Mouse (Mus musculus): ENCODE measurements around the gene Lst1. TPM values are rescaled to one million over a fixed set of nuclear protein-coding genes. Genes with fewer than 3 reads are reported as not detected.

The Lst1 gene
- polyA plus RNA-seq, 1 experiment: 8.2 TPM

DNA sequence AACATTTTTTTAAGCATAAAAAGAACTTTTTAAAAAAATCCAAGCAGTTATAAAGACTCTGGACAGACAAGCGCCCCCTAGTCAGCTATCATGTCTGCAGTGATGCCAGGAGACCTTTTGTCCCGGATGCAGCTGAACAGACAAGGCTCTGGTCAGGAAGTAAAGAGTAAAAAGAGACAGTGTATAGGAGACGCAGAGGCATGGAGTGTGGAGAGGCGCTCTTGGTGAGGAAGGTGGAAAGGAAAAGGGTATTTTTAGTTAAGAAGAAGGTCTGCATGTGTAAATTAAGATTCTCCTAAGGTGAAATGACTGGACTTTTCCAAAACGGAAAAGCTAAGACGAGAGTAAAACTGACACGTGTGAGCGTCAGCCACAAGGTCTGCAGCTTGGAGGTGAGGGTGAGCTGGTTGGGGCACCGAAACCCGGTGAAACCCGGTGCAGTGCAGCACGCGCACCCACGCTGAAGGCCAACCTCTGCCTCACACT lies 38.4 kb upstream of the Lst1 start:
- DNase-seq (ENCODE audit: low read depth): no peak
- no peak for TF ChIP-seq POLR2A (IDR thresholded peaks at IDR 0.05; ENCODE audit: borderline replicate concordance, extremely low read depth, insufficient read depth, insufficient read length, poor library complexity, severe bottlenecking)
- no peak for TF ChIP-seq CTCF (IDR thresholded peaks at IDR 0.05; ENCODE audit: borderline replicate concordance, extremely low read depth, insufficient read depth, insufficient read length)

DNA sequence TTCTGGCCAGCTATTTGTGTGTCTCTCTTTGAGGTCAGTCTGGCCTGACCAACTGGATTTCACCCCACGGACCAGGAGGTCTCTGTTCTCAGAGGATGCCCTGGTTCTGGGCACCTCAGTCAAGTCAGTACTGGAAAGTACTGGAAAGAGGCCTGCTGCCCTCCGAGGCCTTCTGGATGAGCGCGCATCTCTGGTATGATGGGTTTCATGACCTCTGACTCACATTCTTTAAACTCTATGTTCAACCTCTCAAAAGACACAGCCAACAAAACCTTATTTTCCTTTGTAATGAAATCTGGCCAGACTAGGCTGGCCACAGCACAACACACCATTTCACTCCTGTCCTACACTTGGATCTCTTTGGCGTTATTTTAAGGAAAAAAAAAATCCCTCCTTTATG lies 37.2 kb upstream of the Lst1 start:
- no peak for TF ChIP-seq POLR2A (IDR thresholded peaks at IDR 0.05; ENCODE audit: borderline replicate concordance, extremely low read depth, insufficient read depth, insufficient read length, poor library complexity, severe bottlenecking)
- TF ChIP-seq CTCF (IDR thresholded peaks at IDR 0.05; ENCODE audit: borderline replicate concordance, extremely low read depth, insufficient read depth, insufficient read length): no peak
- DNase-seq (ENCODE audit: low read depth): no peak

DNA sequence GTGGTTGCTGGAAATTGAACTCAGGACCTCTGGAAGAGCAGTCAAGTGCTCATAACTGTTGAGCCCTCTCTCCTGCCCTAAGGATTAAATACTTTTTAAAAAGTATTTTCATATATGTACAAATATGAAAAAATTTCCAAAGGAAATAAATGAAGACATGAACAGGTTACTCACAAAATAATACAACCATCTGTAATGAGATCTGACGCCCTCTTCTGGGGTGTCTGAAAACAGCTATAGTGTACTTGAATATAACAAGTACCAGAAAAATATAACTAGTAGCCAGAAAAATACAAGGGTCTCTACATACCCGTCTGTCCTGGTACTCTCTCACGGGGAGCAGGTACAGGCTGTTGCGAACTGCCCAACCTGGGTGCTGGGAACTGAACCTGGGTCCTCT lies 36.4 kb upstream of the Lst1 start:
- DNase-seq (ENCODE audit: low read depth): no peak
- TF ChIP-seq CTCF (IDR thresholded peaks at IDR 0.05; ENCODE audit: borderline replicate concordance, extremely low read depth, insufficient read depth, insufficient read length): no peak
- no peak for TF ChIP-seq POLR2A (IDR thresholded peaks at IDR 0.05; ENCODE audit: borderline replicate concordance, extremely low read depth, insufficient read depth, insufficient read length, poor library complexity, severe bottlenecking)

DNA sequence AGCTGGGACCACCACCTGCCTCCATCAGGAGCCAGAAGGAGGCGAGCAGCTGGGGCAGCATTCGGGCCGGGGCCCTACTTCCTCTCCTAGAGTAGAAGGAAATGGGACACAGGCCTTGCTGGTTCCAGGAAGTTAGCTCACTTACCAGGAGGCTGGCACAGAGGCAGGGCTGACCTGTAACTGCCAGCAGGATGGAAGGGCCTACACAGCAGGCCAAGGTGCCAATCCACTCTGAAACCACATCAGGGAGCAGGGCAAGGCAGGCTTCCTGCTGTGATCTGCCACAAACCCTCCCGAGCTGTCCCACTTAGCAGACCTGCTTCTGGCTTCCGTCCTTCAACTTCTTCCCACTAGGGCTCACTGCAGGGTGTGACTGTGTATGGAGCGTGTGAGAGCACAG lies 34.1 kb upstream of the Lst1 start:
- TF ChIP-seq POLR2A (IDR thresholded peaks at IDR 0.05; ENCODE audit: borderline replicate concordance, extremely low read depth, insufficient read depth, insufficient read length, poor library complexity, severe bottlenecking) (no peak), CTCF (IDR thresholded peaks at IDR 0.05; ENCODE audit: borderline replicate concordance, extremely low read depth, insufficient read depth, insufficient read length) (no peak)
- no peak for DNase-seq (ENCODE audit: low read depth)

DNA sequence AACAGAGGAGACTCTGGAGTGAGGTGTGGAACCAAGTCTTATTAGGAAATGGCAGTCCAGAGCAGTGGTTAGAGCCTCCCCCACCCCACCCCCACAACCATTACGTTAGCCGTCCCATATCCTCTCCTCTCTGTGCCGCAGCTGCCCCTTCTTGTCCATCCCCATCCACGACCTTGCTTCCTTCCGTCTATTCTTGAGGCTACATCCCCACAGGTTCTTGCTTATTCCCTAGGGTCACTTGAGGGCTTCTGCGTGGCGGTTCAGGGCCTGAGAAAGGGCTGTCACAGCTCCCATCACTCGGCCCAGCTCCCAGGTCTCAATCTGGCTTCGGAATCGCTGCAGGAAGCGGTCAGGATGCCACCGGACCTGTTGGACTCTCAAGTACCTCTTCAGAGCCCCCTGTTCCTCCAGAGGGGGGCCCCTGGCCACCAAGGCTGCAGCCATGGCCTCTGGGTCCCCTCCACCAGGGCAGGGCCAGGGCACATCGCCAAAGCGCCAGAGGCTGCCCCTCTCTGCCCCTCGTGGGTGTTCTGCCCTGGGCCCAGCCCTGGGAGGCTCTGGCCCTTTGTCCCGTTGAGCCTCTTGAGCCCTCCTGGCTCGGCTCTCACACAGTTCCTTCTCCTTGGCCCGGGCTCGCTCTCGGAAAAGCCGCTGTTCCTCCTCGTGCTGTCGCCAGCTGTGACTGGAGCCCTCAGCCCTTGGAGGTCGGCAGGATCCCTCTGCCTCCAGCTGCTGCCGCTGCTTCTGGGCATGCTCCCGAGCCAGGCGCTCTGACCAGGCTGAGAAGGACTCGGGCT lies 32.1 kb upstream of the Lst1 start, which contains the start of gene Gm16181:
Gene Gm16181 (plus strand): TSS at position 679 of the 797 bp plus-strand sequence.
- no peak for DNase-seq (ENCODE audit: low read depth)

DNA sequence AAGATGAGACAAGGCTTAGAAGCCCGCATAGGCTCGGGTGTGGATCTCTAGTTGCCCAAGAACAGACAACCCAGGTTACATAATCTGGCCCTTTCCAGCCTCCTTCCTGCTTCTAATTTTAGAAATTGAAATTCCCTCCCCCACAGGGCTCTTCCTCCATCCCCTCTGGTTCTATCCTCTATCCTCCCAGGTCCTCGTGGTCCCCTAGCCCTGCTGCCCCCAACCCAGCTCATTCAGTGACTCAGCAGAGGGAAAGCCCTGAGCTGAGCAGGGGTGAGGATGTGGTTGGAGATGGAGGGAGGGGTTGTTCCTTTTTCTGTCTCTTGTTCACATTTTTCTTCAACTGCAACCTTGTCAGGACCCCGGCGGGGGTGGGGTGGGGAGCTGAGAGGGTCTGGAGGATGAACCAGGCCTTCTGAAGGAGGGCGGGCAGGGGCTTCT lies 31.4 kb upstream of the Lst1 start:
- TF ChIP-seq POLR2A (IDR thresholded peaks at IDR 0.05; ENCODE audit: borderline replicate concordance, extremely low read depth, insufficient read depth, insufficient read length, poor library complexity, severe bottlenecking): no peak
- no peak for TF ChIP-seq CTCF (IDR thresholded peaks at IDR 0.05; ENCODE audit: borderline replicate concordance, extremely low read depth, insufficient read depth, insufficient read length)
- DNase-seq (ENCODE audit: low read depth): no peak

More for the DNA sequence above, 32.1 kb upstream of the Lst1 start, which contains the start of gene Gm16181:
- TF ChIP-seq POLR2A (IDR thresholded peaks at IDR 0.05; ENCODE audit: borderline replicate concordance, extremely low read depth, insufficient read depth, insufficient read length, poor library complexity, severe bottlenecking) (no peak), CTCF (IDR thresholded peaks at IDR 0.05; ENCODE audit: borderline replicate concordance, extremely low read depth, insufficient read depth, insufficient read length) (no peak)

DNA sequence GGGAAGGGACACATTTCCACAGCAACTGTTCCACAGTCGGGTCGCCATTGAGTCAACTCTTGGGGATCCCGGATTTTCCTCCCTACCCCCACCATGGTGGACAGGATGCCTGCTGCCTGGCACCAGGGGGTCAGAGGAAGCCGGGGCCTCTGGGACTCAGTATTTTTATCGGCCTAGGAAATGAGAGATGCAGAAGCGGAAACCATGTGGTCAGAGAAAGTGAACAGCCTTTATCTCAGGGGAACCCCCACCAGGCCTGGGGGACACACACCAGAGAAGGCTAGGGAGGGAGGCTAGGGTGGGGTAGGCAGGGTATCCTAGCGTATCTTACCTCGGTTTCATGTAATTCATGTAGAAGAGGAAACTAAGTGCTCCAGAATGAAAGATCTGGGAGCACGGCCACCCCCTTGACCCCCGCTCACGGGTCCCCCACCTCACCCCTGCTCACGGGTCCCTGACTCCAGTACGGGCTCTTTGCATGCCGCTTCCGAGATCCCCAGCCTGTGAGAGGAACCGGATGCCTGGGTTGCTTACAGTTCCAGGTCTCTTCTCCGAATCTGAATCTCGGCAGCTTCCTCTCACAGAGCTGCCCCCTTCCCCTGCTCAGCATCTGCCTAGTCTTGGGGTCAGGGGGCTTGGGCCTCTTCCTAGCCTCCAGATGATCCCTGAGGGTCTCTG lies 30.4 kb upstream of the Lst1 start:
- TF ChIP-seq POLR2A (IDR thresholded peaks at IDR 0.05; ENCODE audit: borderline replicate concordance, extremely low read depth, insufficient read depth, insufficient read length, poor library complexity, severe bottlenecking) (no peak), CTCF (IDR thresholded peaks at IDR 0.05; ENCODE audit: borderline replicate concordance, extremely low read depth, insufficient read depth, insufficient read length) (no peak)
- no peak for DNase-seq (ENCODE audit: low read depth)

DNA sequence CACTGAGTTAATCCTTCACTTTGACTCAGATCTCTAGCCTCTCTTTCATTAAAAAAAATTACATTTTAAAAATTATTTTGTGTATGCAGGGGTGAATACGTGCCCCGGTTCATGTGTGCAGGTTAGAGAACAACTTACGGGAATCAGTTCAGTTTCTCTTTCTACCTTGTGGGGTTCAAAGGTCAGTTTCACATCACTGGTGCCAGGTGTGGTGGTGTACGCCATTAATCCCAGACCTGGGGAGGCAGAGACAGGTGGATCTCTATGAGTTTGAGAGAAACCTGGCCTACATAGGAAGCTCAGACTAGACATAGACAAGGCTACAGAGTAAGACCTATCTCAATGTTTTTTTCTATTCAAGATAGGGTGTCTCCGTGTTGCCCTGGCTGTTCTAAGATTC lies 24.8 kb upstream of the Lst1 start:
- TF ChIP-seq CTCF (IDR thresholded peaks at IDR 0.05; ENCODE audit: borderline replicate concordance, extremely low read depth, insufficient read depth, insufficient read length) (no peak), POLR2A (IDR thresholded peaks at IDR 0.05; ENCODE audit: borderline replicate concordance, extremely low read depth, insufficient read depth, insufficient read length, poor library complexity, severe bottlenecking) (no peak)
- DNase-seq (ENCODE audit: low read depth): no peak

DNA sequence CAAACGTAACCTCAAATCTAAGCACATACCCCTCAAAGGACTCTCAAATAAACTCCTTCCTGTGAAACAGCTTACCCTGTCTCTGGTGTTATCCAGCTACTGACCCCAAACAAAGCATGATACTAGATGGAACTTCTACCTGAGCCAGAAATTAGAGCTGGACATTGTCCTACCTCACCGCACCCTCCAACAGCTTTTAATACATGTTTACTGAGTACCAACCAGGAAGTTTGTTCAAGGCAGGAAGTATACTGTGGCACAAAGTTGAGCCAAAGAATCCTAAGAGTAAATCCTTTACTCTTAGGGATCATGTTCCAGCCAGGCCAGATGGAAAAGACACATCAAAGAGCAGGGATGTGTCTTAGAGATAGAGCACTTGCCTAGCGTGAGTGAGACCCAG lies 22.4 kb upstream of the Lst1 start:
- DNase-seq (ENCODE audit: low read depth): no peak

DNA sequence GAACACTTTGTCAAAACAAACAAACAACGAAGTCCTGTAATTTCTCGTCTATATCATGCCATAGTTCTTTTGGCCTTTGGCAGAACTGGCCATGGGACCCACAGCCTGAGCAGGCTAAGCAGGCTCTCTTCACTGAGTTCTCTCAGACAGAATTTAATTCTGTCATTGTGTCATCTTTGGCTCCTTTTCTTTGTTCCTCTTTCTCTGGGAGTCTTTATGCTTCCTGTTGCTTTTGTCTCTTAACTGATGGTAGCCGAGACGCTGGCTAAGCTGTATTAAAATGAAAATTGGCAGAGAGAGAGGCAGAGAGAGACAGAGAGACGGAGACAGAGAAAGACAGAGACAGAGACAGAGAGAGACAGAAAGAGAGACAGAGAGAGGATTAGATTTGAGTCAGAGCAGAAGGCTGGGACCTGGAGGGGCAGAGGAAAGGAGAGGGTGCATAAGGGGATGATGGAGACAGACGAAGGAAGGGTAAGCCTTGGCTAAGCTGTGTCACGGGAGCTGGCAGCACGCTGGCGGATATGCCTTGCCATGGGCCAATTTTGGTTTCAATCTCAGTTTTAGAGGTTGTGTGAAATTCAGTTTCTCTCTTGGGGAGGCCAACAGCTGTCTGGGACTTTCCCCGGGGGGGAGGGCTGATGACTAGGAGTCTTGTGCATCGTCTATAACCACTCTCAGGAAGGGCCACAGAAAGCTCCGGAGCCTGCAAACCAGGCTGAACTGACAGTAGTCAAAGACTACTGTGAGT lies 21.7 kb upstream of the Lst1 start:
- TF ChIP-seq POLR2A (IDR thresholded peaks at IDR 0.05; ENCODE audit: borderline replicate concordance, extremely low read depth, insufficient read depth, insufficient read length, poor library complexity, severe bottlenecking) (no peak), CTCF (IDR thresholded peaks at IDR 0.05; ENCODE audit: borderline replicate concordance, extremely low read depth, insufficient read depth, insufficient read length) (no peak)
- DNase-seq (ENCODE audit: low read depth): no peak

More for the DNA sequence above, 22.4 kb upstream of the Lst1 start:
- no peak for TF ChIP-seq POLR2A (IDR thresholded peaks at IDR 0.05; ENCODE audit: borderline replicate concordance, extremely low read depth, insufficient read depth, insufficient read length, poor library complexity, severe bottlenecking)
- TF ChIP-seq CTCF (IDR thresholded peaks at IDR 0.05; ENCODE audit: borderline replicate concordance, extremely low read depth, insufficient read depth, insufficient read length): no peak

DNA sequence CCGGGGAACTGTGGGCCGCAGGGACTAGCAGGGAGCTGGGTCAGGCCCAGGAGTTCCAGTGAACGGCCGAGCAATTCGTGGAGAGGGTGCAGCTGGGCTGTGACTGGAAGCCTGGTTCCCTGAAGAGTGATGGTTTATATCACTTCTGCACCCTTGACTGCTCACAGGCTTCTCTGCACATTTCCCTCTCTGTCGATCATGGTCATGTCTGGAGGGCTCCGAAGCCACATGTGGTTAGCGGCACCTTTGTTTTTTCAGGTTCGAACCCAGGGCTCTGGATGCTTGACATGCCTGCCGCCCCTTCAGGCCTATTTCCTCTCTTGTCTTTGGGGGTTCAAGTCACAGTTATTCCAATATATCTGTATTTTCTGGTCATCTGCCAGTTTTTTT lies 17.1 kb upstream of the Lst1 start:
- no peak for DNase-seq (ENCODE audit: low read depth)
- TF ChIP-seq CTCF (IDR thresholded peaks at IDR 0.05; ENCODE audit: borderline replicate concordance, extremely low read depth, insufficient read depth, insufficient read length) (no peak), POLR2A (IDR thresholded peaks at IDR 0.05; ENCODE audit: borderline replicate concordance, extremely low read depth, insufficient read depth, insufficient read length, poor library complexity, severe bottlenecking) (no peak)
